In genomic region chr4:154961226-154961738, GRCm38 (mm10) we compare ENCODE assay signal across 9 mouse cellular contexts. TPM values are rescaled to one million over a fixed set of nuclear protein-coding genes. Genes with fewer than 3 reads are reported as not detected.
DNase-seq lines count a peak whose midpoint lies in the region; ATAC-seq and TF ChIP-seq lines count a peak whose summit lies in the region.
"Had no signal": no experiment of that assay in that cellular context is flagged by ENCODE, and none has a peak within 500 bp of the region (broad histone marks: within the 10 kb centered on the region; RNA-seq: fewer than 3 reads in every experiment).

No protein-coding gene starts in this region.

- intact Hi-C loops in gastrocnemius, postnatal 14 days (cut with DNase I; ENCODE audit: low total_unique reads): no loop called here

- ATAC-seq in embryonic facial prominence, embryonic 12.5 days (ENCODE audit: insufficient number of reproducible peaks, insufficient read depth, low FRiP score, low TSS enrichment): no peak
- no peak for ATAC-seq in hindbrain, embryonic 12.5 days (ENCODE audit: low FRiP score)
- no peak for ATAC-seq in liver, embryonic 15.5 days (ENCODE audit: insufficient read depth)
- no peak for ATAC-seq in frontal cortex, adult (ENCODE audit: low TSS enrichment)
- ATAC-seq: Patski had no signal

- H3K4me2 ChIP-seq in embryonic facial prominence, embryonic 12.5 days (replicated peaks): peak overlapping the region; percentile 77
- peak overlapping the region; percentile 85 for H3K4me2 ChIP-seq in hindbrain, embryonic 12.5 days (replicated peaks)
- H3K4me2 ChIP-seq in liver, embryonic 15.5 days: peak overlapping the region; percentile 61

- peaks cover 63% of the 10 kb centered on the region for H3K27me3 ChIP-seq in embryonic facial prominence, embryonic 12.5 days
- H3K27me3 ChIP-seq in hindbrain, embryonic 12.5 days: peaks cover 55% of the 10 kb centered on the region
- H3K27me3 ChIP-seq in liver, embryonic 15.5 days: peaks cover 75% of the 10 kb centered on the region

- H3K27ac ChIP-seq in ES-E14 (ENCODE audit: insufficient read depth, low read depth, low read length, poor library complexity, severe bottlenecking): no peak overlapping the region
- no peak overlapping the region for H3K27ac ChIP-seq in embryonic facial prominence, embryonic 12.5 days
- H3K27ac ChIP-seq in hindbrain, embryonic 12.5 days: peak overlapping the region; percentile 97
- H3K27ac ChIP-seq in liver, embryonic 15.5 days (replicated peaks): no peak overlapping the region

- H3K9me3 ChIP-seq in ES-E14 (ENCODE audit: control insufficient read depth, insufficient read depth, low read depth, low read length): no peaks in the 10 kb centered on the region
- H3K9me3 ChIP-seq in embryonic facial prominence, embryonic 12.5 days: no peaks in the 10 kb centered on the region
- no peaks in the 10 kb centered on the region for H3K9me3 ChIP-seq in hindbrain, embryonic 12.5 days (replicated peaks)
- no peaks in the 10 kb centered on the region for H3K9me3 ChIP-seq in liver, embryonic 15.5 days (replicated peaks)

- no peaks in the 10 kb centered on the region; the same call in 1 of the 2 replicates for H3K36me3 ChIP-seq in ES-E14 (ENCODE audit: control insufficient read depth, insufficient read depth, low read length, poor library complexity, severe bottlenecking)
- H3K36me3 ChIP-seq in embryonic facial prominence, embryonic 12.5 days: no peaks in the 10 kb centered on the region
- no peaks in the 10 kb centered on the region for H3K36me3 ChIP-seq in hindbrain, embryonic 12.5 days
- peaks cover 4% of the 10 kb centered on the region for H3K36me3 ChIP-seq in liver, embryonic 15.5 days (replicated peaks)

- peak overlapping the region; percentile 51 for H3K9ac ChIP-seq in ES-E14 (ENCODE audit: insufficient read depth, low read depth, low read length, poor library complexity, severe bottlenecking)
- peak overlapping the region; percentile 65 for H3K9ac ChIP-seq in embryonic facial prominence, embryonic 12.5 days
- H3K9ac ChIP-seq in hindbrain, embryonic 12.5 days: peak overlapping the region; percentile 92
- H3K9ac ChIP-seq in liver, embryonic 15.5 days: peak overlapping the region; percentile 2; the same call in 1 of the 2 replicates

- in situ Hi-C loops in ES-E14 (cut with MboI; ENCODE audit: low sequenced_read_pairs in 2 of 2, unreplicated experiment in 2 of 2): no loop called here

- H3K4me1 ChIP-seq in ES-E14 (ENCODE audit: control insufficient read depth in 2 of 2, insufficient read depth in 2 of 2, low read length in 2 of 2, poor library complexity in 1 of 2): peaks cover 0 to 10% of the 10 kb centered on the region in 2 experiments; a peak in 1 of 4 replicates
- H3K4me1 ChIP-seq in embryonic facial prominence, embryonic 12.5 days: peaks cover 55% of the 10 kb centered on the region
- peaks cover 88% of the 10 kb centered on the region for H3K4me1 ChIP-seq in hindbrain, embryonic 12.5 days
- H3K4me1 ChIP-seq in liver, embryonic 15.5 days (replicated peaks): peaks cover 48% of the 10 kb centered on the region

- peak; percentile 48 for DNase-seq in gastrocnemius, postnatal 10 days
- no peak for DNase-seq in gastrocnemius, postnatal 14 days
- no peak for DNase-seq in ES-E14 (ENCODE audit: low read depth, low spot score)
- DNase-seq in right cerebral cortex, postnatal 4 days: peak; percentile 38

- H3K4me3 ChIP-seq in ES-E14 (ENCODE audit: insufficient read depth in 1 of 2, low read depth in 1 of 2, low read length in 2 of 2, poor library complexity in 1 of 2, severe bottlenecking in 1 of 2): peak overlapping the region; percentile 57 to 61
- H3K4me3 ChIP-seq in embryonic facial prominence, embryonic 12.5 days: peak overlapping the region; percentile 44
- peak overlapping the region; percentile 79 for H3K4me3 ChIP-seq in hindbrain, embryonic 12.5 days
- H3K4me3 ChIP-seq in liver, embryonic 15.5 days (replicated peaks): peak overlapping the region; percentile 42

- WGBS in embryonic facial prominence, embryonic 12.5 days: under 1% methylated on average over 47 of the region's 47 CpGs
- WGBS in hindbrain, embryonic 12.5 days: 1% methylated on average over 45 of the region's 47 CpGs
- under 1% methylated on average over 47 of the region's 47 CpGs for WGBS in liver, embryonic 15.5 days (ENCODE audit: insufficient replicate concordance)

TF ChIP-seq in ES-E14, 5 proteins besides CTCF, POLR2A, EP300 and RAD21:
- TF ChIP-seq MAFK (IDR thresholded peaks at IDR 0.05; ENCODE audit: insufficient read depth, low read depth, low read length) (no peak), HCFC1 (IDR thresholded peaks at IDR 0.05; ENCODE audit: borderline replicate concordance, insufficient read depth, low read length) (no peak), CHD2 (IDR thresholded peaks at IDR 0.05; ENCODE audit: low read depth, low read length) (no peak), ZC3H11A (IDR thresholded peaks at IDR 0.05; ENCODE audit: borderline replicate concordance, low read depth, low read length) (no peak), ZNF384 (IDR thresholded peaks at IDR 0.05; ENCODE audit: low read depth, low read length) (no peak)
TF ChIP-seq in ES-E14: peak in this region for 0.

RNA-seq across cellular contexts. Expression of gene Hes5, which starts 0.6 kb away (rescaled TPM):
- under 1 TPM in 1 of 2 experiments, not detected in 1; 0.36 TPM for total RNA-seq in gastrocnemius, postnatal 10 days (2021)
- total RNA-seq in gastrocnemius, postnatal 14 days (2021): under 1 TPM in 1 of 2 experiments, not detected in 1; 0.16 TPM
- total RNA-seq in ES-E14 (2012; rRNA removed): 0.18 and 1.3 TPM in 2 replicates
- polyA plus RNA-seq in embryonic facial prominence, embryonic 12.5 days (2016; fragmentation: Nextera tagmentation; extraction: Ambion mirVana): 29.6 and 37.3 TPM in 2 replicates
- polyA plus RNA-seq in hindbrain, embryonic 12.5 days (2016; fragmentation: Nextera tagmentation; extraction: Ambion mirVana): 293 and 329 TPM in 2 replicates
- 0.15 and 0.17 TPM in 2 replicates for polyA plus RNA-seq in liver, embryonic 15.5 days (2015; fragmentation: Nextera tagmentation; extraction: Ambion mirVana)
- polyA plus RNA-seq: Patski had no signal

RNA-seq across cellular contexts. Expression of gene Pank4, which starts 2.6 kb away (rescaled TPM):
- 10 to 100 TPM; 26.1 to 28.7 TPM for total RNA-seq in gastrocnemius, postnatal 10 days (2021)
- 10 to 100 TPM; 24.1 to 31.4 TPM for total RNA-seq in gastrocnemius, postnatal 14 days (2021)
- total RNA-seq in ES-E14 (2012; rRNA removed): 29.3 and 50.1 TPM in 2 replicates
- polyA plus RNA-seq in embryonic facial prominence, embryonic 12.5 days (2016; fragmentation: Nextera tagmentation; extraction: Ambion mirVana): 56.0 and 62.2 TPM in 2 replicates
- 42.5 and 44.5 TPM in 2 replicates for polyA plus RNA-seq in hindbrain, embryonic 12.5 days (2016; fragmentation: Nextera tagmentation; extraction: Ambion mirVana)
- polyA plus RNA-seq in liver, embryonic 15.5 days (2015; fragmentation: Nextera tagmentation; extraction: Ambion mirVana): 21.7 and 24.4 TPM in 2 replicates

RNA-seq across cellular contexts. Expression of gene Tnfrsf14, which starts 32.9 kb away (rescaled TPM):
- 1 to 10 TPM; 1.8 to 4.2 TPM for total RNA-seq in gastrocnemius, postnatal 10 days (2021)
- 1 to 10 TPM; 1.4 to 1.9 TPM for total RNA-seq in gastrocnemius, postnatal 14 days (2021)
- 0.53 and 0.85 TPM in 2 replicates for total RNA-seq in ES-E14 (2012; rRNA removed)
- polyA plus RNA-seq in embryonic facial prominence, embryonic 12.5 days (2016; fragmentation: Nextera tagmentation; extraction: Ambion mirVana): 1.2 TPM in 2 replicates
- 0.79 and 0.97 TPM in 2 replicates for polyA plus RNA-seq in hindbrain, embryonic 12.5 days (2016; fragmentation: Nextera tagmentation; extraction: Ambion mirVana)
- polyA plus RNA-seq in liver, embryonic 15.5 days (2015; fragmentation: Nextera tagmentation; extraction: Ambion mirVana): 56.7 and 64.6 TPM in 2 replicates

Comparison
In these comparisons a context has a peak if more than half of its experiments do, and no peak if none do; other contexts are left out.
1. DNase-seq: peak in gastrocnemius, postnatal 10 days (single experiment) and right cerebral cortex, postnatal 4 days (single experiment); none in gastrocnemius, postnatal 14 days (single experiment) and ES-E14 (single experiment).
2. H3K9ac ChIP-seq: peak in every context shown above with its lines; median percentile 92 in hindbrain, embryonic 12.5 days; 65 in embryonic facial prominence, embryonic 12.5 days; 51 in ES-E14; 2 in liver, embryonic 15.5 days.
3. Peak in every context shown above with its lines, with median percentiles within 50 percentile points of each other: H3K4me3 ChIP-seq and H3K4me2 ChIP-seq.